Mouse (Mus musculus): ENCODE measurements around the gene Selenot. TPM values are rescaled to one million over a fixed set of nuclear protein-coding genes. Genes with fewer than 3 reads are reported as not detected.

Gene Selenot
- polyA plus RNA-seq, 1 experiment from 2014 or later: 18.8 TPM

Other genes starting within 250 kb of the Selenot start
- 12.9 and 13.2 TPM in 2 replicates for gene Tsc22d2, start 161.9 kb upstream of the Selenot start, polyA plus RNA-seq (2015; fragmentation: Nextera tagmentation; extraction: Ambion mirVana)
- 32.0 and 34.5 TPM in 2 replicates for gene Eif2a, start 50.8 kb upstream of the Selenot start, polyA plus RNA-seq (2015; fragmentation: Nextera tagmentation; extraction: Ambion mirVana)
- gene Serp1, start 50.7 kb upstream of the Selenot start, polyA plus RNA-seq (2015; fragmentation: Nextera tagmentation; extraction: Ambion mirVana): 80.7 and 91.6 TPM in 2 replicates
- 0.08 TPM in 1 of 2 replicates, not detected in the other for gene Erich6, start 60.6 kb downstream of the Selenot start, polyA plus RNA-seq (2015; fragmentation: Nextera tagmentation; extraction: Ambion mirVana)
- gene Siah2, start 115.8 kb downstream of the Selenot start, polyA plus RNA-seq (2015; fragmentation: Nextera tagmentation; extraction: Ambion mirVana): 4.7 and 5.7 TPM in 2 replicates
- 0.16 and 0.73 TPM in 2 replicates for gene Mindy4b-ps, start 245.7 kb downstream of the Selenot start, polyA plus RNA-seq (2015; fragmentation: Nextera tagmentation; extraction: Ambion mirVana)